Comparison of ENCODE assay signal across 21 mouse cellular contexts in the genomic region with DNA sequence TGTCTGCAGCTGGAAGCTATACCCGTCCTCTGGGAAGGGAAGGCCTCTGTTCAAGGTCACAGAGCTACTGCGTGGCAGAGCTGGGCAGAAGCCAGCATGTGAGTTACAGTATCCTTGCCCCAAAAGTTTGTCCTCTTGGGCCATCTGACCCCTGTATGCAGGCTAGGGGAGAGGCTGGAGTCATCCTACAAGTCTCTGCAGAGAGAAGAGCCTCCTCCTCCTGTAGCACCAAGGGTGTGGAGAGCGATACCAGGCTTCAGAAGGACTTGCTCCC. TPM values are rescaled to one million over a fixed set of nuclear protein-coding genes. Genes with fewer than 3 reads are reported as not detected.
DNase-seq lines count a peak whose midpoint lies in the region; ATAC-seq and TF ChIP-seq lines count a peak whose summit lies in the region.
"Had no signal": no experiment of that assay in that cellular context is flagged by ENCODE, and none has a peak within 500 bp of the region (broad histone marks: within the 10 kb centered on the region; RNA-seq: fewer than 3 reads in every experiment).

No protein-coding gene starts in this region.

- H3K4me3 ChIP-seq in gastrocnemius, adult 2 months: no peak overlapping the region
- H3K4me3 ChIP-seq in liver, adult 2 months (ENCODE audit: insufficient read depth, low read depth, low read length): no peak overlapping the region
- no peak overlapping the region for H3K4me3 ChIP-seq in liver, embryonic 12.5 days
- no peak overlapping the region for H3K4me3 ChIP-seq in thymus, adult 2 months (ENCODE audit: control insufficient read depth, insufficient read depth, low read length)
- H3K4me3 ChIP-seq in forebrain, embryonic 16.5 days (replicated peaks; ENCODE audit: low read length): no peak overlapping the region
- H3K4me3 ChIP-seq: forebrain, embryonic 12.5 days; megakaryocyte, embryonic 14.5 days; myocyte had no signal

- 29% methylated on average over 3 of the region's 3 CpGs for WGBS in liver, adult 2 months
- WGBS in liver, embryonic 12.5 days (ENCODE audit: insufficient replicate concordance): 72% methylated on average over 3 of the region's 3 CpGs
- WGBS in thymus, adult 2 months: 64% methylated on average over 3 of the region's 3 CpGs
- WGBS in forebrain, embryonic 16.5 days: 93% methylated on average over 3 of the region's 3 CpGs

- H3K9me3 ChIP-seq in liver, embryonic 12.5 days (replicated peaks): no peaks in the 10 kb centered on the region
- H3K9me3 ChIP-seq in forebrain, embryonic 16.5 days (ENCODE audit: control insufficient read depth, low read length): no peaks in the 10 kb centered on the region
- H3K9me3 ChIP-seq: forebrain, embryonic 12.5 days; megakaryocyte, embryonic 14.5 days had no signal

- H3K36me3 ChIP-seq in liver, adult 2 months (ENCODE audit: control insufficient read depth, insufficient read depth, low read length): no peaks in the 10 kb centered on the region
- no peaks in the 10 kb centered on the region for H3K36me3 ChIP-seq in liver, embryonic 12.5 days
- no peaks in the 10 kb centered on the region for H3K36me3 ChIP-seq in thymus, adult 2 months (ENCODE audit: control insufficient read depth, insufficient read depth, low read length)
- no peaks in the 10 kb centered on the region for H3K36me3 ChIP-seq in forebrain, embryonic 16.5 days (ENCODE audit: control insufficient read depth, insufficient read depth)
- H3K36me3 ChIP-seq: forebrain, embryonic 12.5 days had no signal

- intact Hi-C loops in gastrocnemius, adult 2 months (cut with DNase I): no loop called here
- intact Hi-C loops in gastrocnemius, postnatal 36 days (cut with DNase I): loop anchor here (5.0 kb wide), 1 partner anchor 39 kb away; no protein-coding TSS in a partner anchor

- no peaks in the 10 kb centered on the region for H3K27me3 ChIP-seq in liver, adult 2 months (ENCODE audit: control insufficient read depth, insufficient read depth, low read length)
- H3K27me3 ChIP-seq in liver, embryonic 12.5 days (replicated peaks): peaks cover 5% of the 10 kb centered on the region; the same call in 1 of the 2 replicates
- H3K27me3 ChIP-seq in thymus, adult 2 months (ENCODE audit: control insufficient read depth, insufficient read depth, low read length): no peaks in the 10 kb centered on the region
- no peaks in the 10 kb centered on the region for H3K27me3 ChIP-seq in forebrain, embryonic 16.5 days (replicated peaks; ENCODE audit: control insufficient read depth, insufficient read depth, low read length)
- H3K27me3 ChIP-seq: forebrain, embryonic 12.5 days had no signal

- no peak for ATAC-seq in liver, embryonic 12.5 days
- no peak for ATAC-seq in forebrain, embryonic 16.5 days
- ATAC-seq: hindbrain, embryonic 16.5 days had no signal

- peaks cover 32% of the 10 kb centered on the region for H3K4me1 ChIP-seq in liver, adult 2 months (ENCODE audit: control insufficient read depth, insufficient read depth, low read length)
- H3K4me1 ChIP-seq in liver, embryonic 12.5 days: peaks cover 19% of the 10 kb centered on the region
- H3K4me1 ChIP-seq in thymus, adult 2 months (replicated peaks; ENCODE audit: control insufficient read depth, insufficient read depth, low read length): peaks cover 27% of the 10 kb centered on the region
- peaks cover 4% of the 10 kb centered on the region; the same call in 1 of the 2 replicates for H3K4me1 ChIP-seq in forebrain, embryonic 16.5 days (replicated peaks; ENCODE audit: control insufficient read depth, insufficient read depth, low read length)
- H3K4me1 ChIP-seq: forebrain, embryonic 12.5 days had no signal

- TF ChIP-seq POLR2A in liver, adult 2 months (IDR thresholded peaks at IDR 0.05; ENCODE audit: extremely low read depth, insufficient read depth, low read length): no peak
- TF ChIP-seq POLR2A in thymus, adult 2 months (IDR thresholded peaks at IDR 0.05; ENCODE audit: control insufficient read depth, extremely low read depth, insufficient read depth, low read length, poor library complexity): no peak

- H3K79me2 ChIP-seq in liver, adult 2 months (ENCODE audit: control insufficient read depth, insufficient read depth, low read length): no peaks in the 10 kb centered on the region

- 0 out of 2 replicates have a peak overlapping the region, but pooled peaks have one; percentile 2 for H3K9ac ChIP-seq in liver, adult 2 months (ENCODE audit: low read depth, low read length)
- no peak overlapping the region for H3K9ac ChIP-seq in liver, embryonic 12.5 days
- no peak overlapping the region for H3K9ac ChIP-seq in forebrain, embryonic 16.5 days (replicated peaks; ENCODE audit: low read depth, low read length)
- H3K9ac ChIP-seq: forebrain, embryonic 12.5 days; liver, embryonic 14.5 days had no signal

- no peak for DNase-seq in gastrocnemius, adult 2 months
- DNase-seq in gastrocnemius, postnatal 36 days: no peak
- DNase-seq in liver, adult 2 months (ENCODE audit: extremely low read depth, low read depth, low spot score): no peak
- DNase-seq in thymus, adult 2 months: no peak
- no peak for DNase-seq in thymus, postnatal 36 days
- no peak for DNase-seq in right cerebral cortex, postnatal 25 days
- DNase-seq: cerebellum, adult 18-20 months; layer of hippocampus, postnatal 36 days; lung, postnatal 10 days; thymus, adult 18-20 months had no signal

- no peak for TF ChIP-seq CTCF in gastrocnemius, adult 2 months (IDR thresholded peaks at IDR 0.05)
- no peak for TF ChIP-seq CTCF in liver, adult 2 months (IDR thresholded peaks at IDR 0.05; ENCODE audit: low read depth, low read length)
- no peak for TF ChIP-seq CTCF in thymus, adult 2 months (IDR thresholded peaks at IDR 0.05; ENCODE audit: borderline replicate concordance, control insufficient read depth, extremely low read depth, insufficient read depth, low read length, poor library complexity)

- no peak overlapping the region for H3K4me2 ChIP-seq in liver, embryonic 12.5 days
- no peak overlapping the region for H3K4me2 ChIP-seq in forebrain, embryonic 16.5 days (ENCODE audit: low read length)
- H3K4me2 ChIP-seq: forebrain, embryonic 12.5 days had no signal

- peak overlapping the region; percentile 53; the same call in 1 of the 2 replicates for H3K27ac ChIP-seq in gastrocnemius, adult 2 months
- H3K27ac ChIP-seq in liver, adult 2 months (replicated peaks; ENCODE audit: insufficient read depth, low read depth, low read length): peak overlapping the region; percentile 75
- H3K27ac ChIP-seq in liver, embryonic 12.5 days: no peak overlapping the region
- H3K27ac ChIP-seq in thymus, adult 2 months (ENCODE audit: control insufficient read depth, insufficient read depth, low read length): peak overlapping the region; percentile 7; the same call in 1 of the 2 replicates
- no peak overlapping the region for H3K27ac ChIP-seq in forebrain, embryonic 16.5 days (ENCODE audit: low read length)
- H3K27ac ChIP-seq: forebrain, embryonic 12.5 days; liver, embryonic 14.5 days had no signal

RNA-seq across cellular contexts. Expression of gene Spocd1, which starts 7.8 kb away (rescaled TPM):
- total RNA-seq in gastrocnemius, adult 2 months (2021): not detected
- not detected for total RNA-seq in gastrocnemius, postnatal 36 days (2021)
- not detected in 2 replicates for total RNA-seq in liver, adult 2 months (2014; rRNA removed)
- not detected in 2 replicates for polyA plus RNA-seq in liver, adult 2 months (2012; rRNA removed)
- 0.04 TPM in 2 replicates for polyA plus RNA-seq in liver, embryonic 12.5 days (2016; fragmentation: Nextera tagmentation; extraction: Ambion mirVana)
- polyA plus RNA-seq in thymus, adult 2 months (2012; rRNA removed): 0.08 and 0.11 TPM in 2 replicates
- not detected in 2 replicates for polyA plus RNA-seq in forebrain, embryonic 16.5 days (2015; fragmentation: Nextera tagmentation; extraction: Ambion mirVana)
- total RNA-seq: granulocyte monocyte progenitor cell, adult 5-6 weeks; neutrophil, adult 5-6 weeks had no signal
- polyA plus RNA-seq: forebrain, embryonic 12.5 days; hindbrain, embryonic 16.5 days; kidney, embryonic 14.5 days; large intestine, adult 2 months; myocyte had no signal

Comparison
In these comparisons a context has a peak if more than half of its experiments do, and no peak if none do; other contexts are left out.
1. H3K27ac ChIP-seq: peak in gastrocnemius, adult 2 months (single experiment), liver, adult 2 months (single experiment) and thymus, adult 2 months (single experiment); none in liver, embryonic 12.5 days (single experiment) and forebrain, embryonic 16.5 days (single experiment).